Mouse (Mus musculus) intestine, embryonic 15.5 days (tissue): ENCODE measurements around the gene Zscan22. TPM values are rescaled to one million over a fixed set of nuclear protein-coding genes. Genes with fewer than 3 reads are reported as not detected.
"Not testable (repeated sequence)": the region's sequence is repeated elsewhere in the genome, so short reads cannot be mapped to it uniquely, and the experiment has no call there.

ENCODE experiments used
- ATAC-seq: fragments of 200-750 bp; cut with Nextera tagmentation; 2 replicates; pipeline ENCODE4 v1.8.0; 2017; ENCODE audit warnings: moderate TSS enrichment, moderate library complexity
- H3K27ac ChIP-seq: fragments of 300-500 bp; sonication (generic); 2 replicates; pipeline ENCODE4 v1.5.1; 2015; ENCODE audit warnings: mild to moderate bottlenecking, inconsistent platforms
- H3K27me3 ChIP-seq: fragments of 300-500 bp; sonication (generic); replicated peaks from 2 replicates; pipeline ENCODE4 v1.6.1; 2015; ENCODE audit warnings: inconsistent platforms
- H3K36me3 ChIP-seq: fragments of 300-500 bp; sonication (generic); 2 replicates; pipeline ENCODE4 v1.6.1; 2015; ENCODE audit warnings: inconsistent platforms
- H3K4me1 ChIP-seq: fragments of 300-500 bp; sonication (generic); replicated peaks from 2 replicates; pipeline ENCODE4 v1.6.1; 2015; ENCODE audit warnings: inconsistent platforms
- H3K4me2 ChIP-seq: fragments of 300-500 bp; sonication (generic); replicated peaks from 2 replicates; pipeline ENCODE4 v1.6.1; 2015; ENCODE audit warnings: mild to moderate bottlenecking, inconsistent platforms
- H3K4me3 ChIP-seq: fragments of 300-500 bp; sonication (generic); replicated peaks from 2 replicates; pipeline ENCODE4 v1.5.1; 2015; ENCODE audit warnings: inconsistent platforms
- H3K9ac ChIP-seq: fragments of 300-500 bp; sonication (generic); 2 replicates; pipeline ENCODE4 v1.6.1; 2015; ENCODE audit warnings: inconsistent platforms
- H3K9me3 ChIP-seq: fragments of 300-500 bp; sonication (generic); 2 replicates; pipeline ENCODE4 v1.6.1; 2016; ENCODE audit warnings: inconsistent platforms
- whole genome bisulfite sequencing: fragments of 180-500 bp; shearing (Covaris S2); methylation state at CpG from one replicate; pipeline ENCODE4 v1.1.7; 2015; 5-methylcytosine and 5-hydroxymethylcytosine counted together
- polyA plus RNA-seq: library from polyadenylated mRNA; unstranded; fragments of >200 nt; fragmentation: Nextera tagmentation; extraction: Ambion mirVana; gene quantifications from 2 replicates; pipeline ENCODE4 v1.2.1, GENCODE M21; 2015

The Zscan22 gene
- polyA plus RNA-seq, 1 experiment from 2014 or later, result 12.7 TPM

DNA sequence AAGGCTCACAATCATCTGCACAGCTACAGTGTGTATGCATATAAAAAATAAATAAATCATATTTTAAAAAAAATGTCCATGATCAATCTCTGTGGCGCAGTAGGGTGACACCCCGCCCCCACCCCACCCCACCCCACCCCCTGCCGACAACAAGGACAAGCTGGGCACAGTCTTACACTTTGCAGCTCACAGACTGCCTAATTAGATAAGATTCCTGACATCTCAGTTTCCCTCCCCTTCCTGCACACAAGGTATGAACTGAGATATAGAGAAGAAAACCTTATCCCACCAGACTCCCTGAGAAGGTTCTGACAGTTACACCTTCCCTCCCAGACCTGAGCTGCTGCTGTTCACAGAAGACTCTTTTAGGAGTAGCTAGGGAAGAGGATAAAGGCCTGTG, 37.2 kb downstream of the Zscan22 start:
- no peaks in the 10 kb centered on the region for H3K4me1 ChIP-seq
- H3K4me3 ChIP-seq, result no peak overlapping the region
- no peaks in the 10 kb centered on the region for H3K9me3 ChIP-seq
- H3K36me3 ChIP-seq, result no peaks in the 10 kb centered on the region
- H3K27me3 ChIP-seq, result no peaks in the 10 kb centered on the region; the same call in 1 of the 2 replicates
- WGBS, result 75% methylated on average over 3 of the region's 3 CpGs
- no peak overlapping the region for H3K9ac ChIP-seq
- no peak overlapping the region for H3K27ac ChIP-seq
- ATAC-seq, result no peak
- H3K4me2 ChIP-seq, result no peak overlapping the region

GRCm38 (mm10) chr7:12937254-12937803, 39.7 kb downstream of the Zscan22 start:
- 84% methylated on average over 4 of the region's 4 CpGs for WGBS
- H3K9ac ChIP-seq, H3K36me3 ChIP-seq, H3K9me3 ChIP-seq, H3K4me3 ChIP-seq, ATAC-seq, H3K27ac ChIP-seq, H3K4me2 ChIP-seq, H3K4me1 ChIP-seq, H3K27me3 ChIP-seq: not testable (repeated sequence)

GRCm38 (mm10) chr7:12940599-12940998, 43.0 kb downstream of the Zscan22 start:
- Histone ChIP-seq H3K36me3 (no peaks in the 10 kb centered on the region), H3K27ac (no peak overlapping the region), H3K9me3 (no peaks in the 10 kb centered on the region), H3K27me3 (no peaks in the 10 kb centered on the region; the same call in 1 of the 2 replicates), H3K4me1 (no peaks in the 10 kb centered on the region), H3K4me2 (no peak overlapping the region), H3K4me3 (no peak overlapping the region), H3K9ac (no peak overlapping the region)
- 84% methylated on average over 4 of the region's 4 CpGs for WGBS
- ATAC-seq, result no peak

DNA sequence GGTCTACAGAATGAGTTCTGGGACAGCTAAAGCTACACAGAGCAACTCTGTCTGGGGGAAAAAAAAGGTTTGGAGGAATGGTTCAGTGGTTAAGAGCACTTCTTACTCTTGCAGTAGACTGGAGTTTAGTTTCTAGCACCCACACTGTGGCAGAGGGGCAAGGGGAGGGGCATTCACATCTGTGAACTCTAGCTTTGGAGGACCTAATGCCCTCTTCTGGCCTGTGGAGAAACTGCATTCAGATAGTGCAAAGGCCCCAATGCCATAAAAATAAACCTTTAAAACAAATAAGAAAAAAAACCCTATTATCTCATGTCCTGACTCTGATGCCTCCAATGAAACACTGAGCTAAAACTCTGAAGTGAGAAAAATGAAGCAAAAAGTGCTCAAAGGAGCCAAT, 45.9 kb downstream of the Zscan22 start:
- Histone ChIP-seq H3K4me2 (no peak overlapping the region), H3K27ac (no peak overlapping the region), H3K9ac (no peak overlapping the region), H3K27me3 (no peaks in the 10 kb centered on the region; the same call in 1 of the 2 replicates), H3K4me1 (no peaks in the 10 kb centered on the region), H3K4me3 (no peak overlapping the region), H3K9me3 (no peaks in the 10 kb centered on the region), H3K36me3 (no peaks in the 10 kb centered on the region)
- ATAC-seq, result no peak

DNA sequence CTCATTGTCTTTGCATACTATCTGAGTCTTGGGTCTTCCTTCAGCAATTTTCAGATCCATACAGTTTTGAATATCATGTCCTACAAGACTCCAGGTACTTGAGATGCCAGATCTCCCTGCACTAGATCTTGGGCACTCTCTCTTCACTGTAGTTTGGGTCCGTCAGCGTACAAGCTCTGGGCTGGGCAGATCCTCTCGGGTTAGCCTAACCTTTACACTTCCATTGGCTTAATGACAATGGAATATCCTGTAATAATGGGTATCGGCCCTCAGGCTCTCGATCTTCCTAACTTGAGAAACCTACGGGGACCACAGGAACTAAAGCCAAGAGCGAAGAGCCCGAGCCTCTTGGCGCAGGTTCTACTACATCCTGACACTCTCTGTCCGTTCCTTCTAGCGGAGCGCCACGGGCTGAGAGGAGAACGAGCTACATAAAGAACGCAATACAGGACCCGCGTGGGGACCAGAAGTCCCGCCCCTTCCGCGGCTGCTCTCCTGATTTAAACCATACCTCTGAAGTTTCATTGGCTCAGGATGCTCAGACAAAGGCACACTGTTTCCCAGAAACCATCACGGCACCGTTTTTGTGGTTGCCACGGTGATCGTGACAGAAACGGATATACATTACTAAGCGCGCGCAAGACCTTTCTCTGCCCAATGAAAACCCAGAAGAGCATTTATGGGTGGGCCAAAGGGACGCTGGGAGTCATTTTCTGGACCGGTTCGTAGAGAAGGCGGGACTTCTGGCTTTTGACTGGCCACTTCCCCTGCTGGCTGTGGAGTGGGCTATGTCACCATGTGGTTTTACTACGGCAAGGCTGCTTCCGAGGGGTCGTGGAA, 51.6 kb downstream of the Zscan22 start:
- Histone ChIP-seq H3K4me1 (peaks cover 6% of the 10 kb centered on the region; the same call in 1 of the 2 replicates), H3K9ac (peak overlapping the region; percentile 44), H3K4me3 (peak overlapping the region; percentile 44), H3K36me3 (no peaks in the 10 kb centered on the region), H3K27me3 (no peaks in the 10 kb centered on the region), H3K9me3 (no peaks in the 10 kb centered on the region), H3K4me2 (peak overlapping the region; percentile 81), H3K27ac (peak overlapping the region; percentile 65)
- ATAC-seq, result peak; percentile 98
- 8% methylated on average over 35 of the region's 35 CpGs for WGBS

DNA sequence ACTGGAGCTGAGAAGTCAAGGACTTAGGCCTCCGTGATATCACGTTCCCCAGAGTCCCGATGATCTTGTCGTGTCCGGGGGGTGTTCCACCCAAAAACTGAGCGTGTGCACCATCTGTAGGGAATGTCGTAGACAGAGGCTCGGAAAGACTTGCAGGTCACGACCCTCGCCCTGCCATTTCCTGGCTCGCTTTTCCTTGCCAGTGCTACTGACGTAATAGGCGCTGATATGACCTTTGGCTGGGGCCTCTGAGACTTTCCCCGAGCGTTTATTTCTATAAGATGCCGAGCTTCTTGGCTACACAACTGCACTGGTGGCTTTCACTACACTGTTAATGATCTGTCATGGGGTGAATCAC, 52.2 kb downstream of the Zscan22 start:
- H3K4me2 ChIP-seq, result peak overlapping the region; percentile 81
- H3K27ac ChIP-seq, result peak overlapping the region; percentile 59
- ATAC-seq, result peak; percentile 83
- peaks cover 6% of the 10 kb centered on the region; the same call in 1 of the 2 replicates for H3K4me1 ChIP-seq
- H3K4me3 ChIP-seq, result peak overlapping the region; percentile 44
- no peaks in the 10 kb centered on the region for H3K36me3 ChIP-seq
- H3K27me3 ChIP-seq, result no peaks in the 10 kb centered on the region
- peak overlapping the region; percentile 44 for H3K9ac ChIP-seq
- WGBS, result 2% methylated on average over 16 of the region's 16 CpGs
- no peaks in the 10 kb centered on the region for H3K9me3 ChIP-seq

DNA sequence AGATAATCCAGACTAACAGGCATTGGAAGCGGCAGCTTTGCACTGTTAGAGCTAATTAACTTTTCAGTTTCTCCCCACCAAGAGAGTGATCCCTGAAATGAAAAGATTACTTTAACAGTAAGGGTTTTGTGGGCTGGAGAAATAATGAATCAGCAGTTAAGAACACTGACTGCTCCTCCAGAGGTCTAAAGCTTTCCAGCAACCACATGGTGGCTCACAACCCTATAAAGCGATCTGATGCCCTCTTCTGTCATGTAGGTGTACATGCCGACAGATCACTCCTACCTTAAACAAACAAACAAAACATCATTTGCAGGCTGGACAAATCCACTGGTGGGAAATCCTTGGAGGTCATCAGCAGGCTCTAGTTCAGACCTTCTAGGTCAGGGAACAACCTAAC, 57.3 kb downstream of the Zscan22 start:
- Histone ChIP-seq H3K4me2 (no peak overlapping the region), H3K27ac (no peak overlapping the region), H3K4me3 (no peak overlapping the region), H3K9me3 (no peaks in the 10 kb centered on the region), H3K27me3 (no peaks in the 10 kb centered on the region), H3K36me3 (no peaks in the 10 kb centered on the region), H3K4me1 (peaks cover 6% of the 10 kb centered on the region; the same call in 1 of the 2 replicates), H3K9ac (no peak overlapping the region)
- WGBS, result 49% methylated on average over 3 of the region's 3 CpGs
- no peak for ATAC-seq

DNA sequence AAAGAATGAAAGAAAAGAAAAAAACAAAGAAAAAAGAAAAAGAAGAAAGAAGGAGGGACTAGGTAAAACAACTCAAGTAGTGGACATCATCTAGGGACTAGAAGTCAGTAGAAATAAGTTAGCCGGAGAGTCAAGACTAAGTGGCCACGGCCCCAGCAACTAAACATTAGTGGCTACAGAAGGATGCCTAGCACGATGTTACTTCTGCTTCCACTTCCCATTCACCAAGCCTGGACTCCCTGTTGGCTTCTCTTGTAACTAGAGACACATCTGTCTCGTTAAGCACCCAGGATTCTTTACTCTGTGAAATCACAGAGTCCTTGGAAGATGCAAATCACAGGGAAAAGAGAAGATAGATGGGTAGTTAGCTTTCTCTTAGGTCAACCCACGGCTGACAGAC, 59.9 kb downstream of the Zscan22 start:
- Histone ChIP-seq H3K9ac (no peak overlapping the region), H3K4me2 (no peak overlapping the region), H3K4me3 (no peak overlapping the region), H3K27me3 (no peaks in the 10 kb centered on the region), H3K9me3 (no peaks in the 10 kb centered on the region), H3K4me1 (no peaks in the 10 kb centered on the region), H3K36me3 (no peaks in the 10 kb centered on the region), H3K27ac (no peak overlapping the region)
- 72% methylated on average over 5 of the region's 5 CpGs for WGBS
- ATAC-seq, result no peak

Other genes with a start within 250 kb of the Zscan22 start
- not detected in 2 replicates for gene Vmn2r55, start 212.8 kb upstream of the Zscan22 start, polyA plus RNA-seq
- not detected in 2 replicates for gene Vmn2r56, start 162.8 kb upstream of the Zscan22 start, polyA plus RNA-seq
- 4.3 and 4.6 TPM in 2 replicates for gene Zscan18, start 94.2 kb upstream of the Zscan22 start, polyA plus RNA-seq
- 10.6 and 10.8 TPM in 2 replicates for gene Zfp329, start 79.0 kb upstream of the Zscan22 start, polyA plus RNA-seq
- 27.5 and 27.9 TPM in 2 replicates for gene Zfp110, start 63.1 kb upstream of the Zscan22 start, polyA plus RNA-seq
- 3.1 and 3.3 TPM in 2 replicates for gene Zfp128, start 16.6 kb upstream of the Zscan22 start, polyA plus RNA-seq
- gene Rps5, start 24.5 kb downstream of the Zscan22 start, polyA plus RNA-seq, result 1,008 and 1,147 TPM in 2 replicates
- 0.33 and 0.47 TPM in 2 replicates for gene Rnf225, start 29.6 kb downstream of the Zscan22 start, polyA plus RNA-seq
- gene Zfp324, start 68.0 kb downstream of the Zscan22 start, polyA plus RNA-seq, result 8.3 and 8.6 TPM in 2 replicates
- 6.7 and 6.8 TPM in 2 replicates for gene Zfp446, start 80.0 kb downstream of the Zscan22 start, polyA plus RNA-seq
- gene Slc27a5, start 100.4 kb downstream of the Zscan22 start, polyA plus RNA-seq, result 0.41 and 0.53 TPM in 2 replicates
- gene Trim28, start 101.3 kb downstream of the Zscan22 start, polyA plus RNA-seq, result 218 and 244 TPM in 2 replicates
- gene Zbtb45, start 112.2 kb downstream of the Zscan22 start, polyA plus RNA-seq, result 20.7 and 21.2 TPM in 2 replicates
- gene Chmp2a, start 137.0 kb downstream of the Zscan22 start, polyA plus RNA-seq, result 162 and 177 TPM in 2 replicates
- 109 and 118 TPM in 2 replicates for gene Ube2m, start 140.5 kb downstream of the Zscan22 start, polyA plus RNA-seq
- gene Mzf1, start 156.9 kb downstream of the Zscan22 start, polyA plus RNA-seq, result 2.1 and 2.5 TPM in 2 replicates
- not detected in 2 replicates for gene Vmn1r85, start 197.4 kb downstream of the Zscan22 start, polyA plus RNA-seq
- gene Vmn1r86, start 222.1 kb downstream of the Zscan22 start, polyA plus RNA-seq, result not detected in 2 replicates
- gene Vmn1r87, start 242.3 kb downstream of the Zscan22 start, polyA plus RNA-seq, result not detected in 2 replicates